Mouse (Mus musculus): ENCODE measurements around the gene Fam92b.

GRCm38 (mm10) chr8:120120951-120121350 lies 56.3 kb downstream of the Fam92b start:
- no peak for TF ChIP-seq POLR2A (IDR thresholded peaks at IDR 0.05; ENCODE audit: insufficient read depth, low read depth, low read length)
- no peak for TF ChIP-seq CTCF (IDR thresholded peaks at IDR 0.05; ENCODE audit: insufficient read depth, low read depth, low read length)
